Mouse (Mus musculus): Measurements from ENCODE around the gene Kif9.

The Kif9 gene

DNA sequence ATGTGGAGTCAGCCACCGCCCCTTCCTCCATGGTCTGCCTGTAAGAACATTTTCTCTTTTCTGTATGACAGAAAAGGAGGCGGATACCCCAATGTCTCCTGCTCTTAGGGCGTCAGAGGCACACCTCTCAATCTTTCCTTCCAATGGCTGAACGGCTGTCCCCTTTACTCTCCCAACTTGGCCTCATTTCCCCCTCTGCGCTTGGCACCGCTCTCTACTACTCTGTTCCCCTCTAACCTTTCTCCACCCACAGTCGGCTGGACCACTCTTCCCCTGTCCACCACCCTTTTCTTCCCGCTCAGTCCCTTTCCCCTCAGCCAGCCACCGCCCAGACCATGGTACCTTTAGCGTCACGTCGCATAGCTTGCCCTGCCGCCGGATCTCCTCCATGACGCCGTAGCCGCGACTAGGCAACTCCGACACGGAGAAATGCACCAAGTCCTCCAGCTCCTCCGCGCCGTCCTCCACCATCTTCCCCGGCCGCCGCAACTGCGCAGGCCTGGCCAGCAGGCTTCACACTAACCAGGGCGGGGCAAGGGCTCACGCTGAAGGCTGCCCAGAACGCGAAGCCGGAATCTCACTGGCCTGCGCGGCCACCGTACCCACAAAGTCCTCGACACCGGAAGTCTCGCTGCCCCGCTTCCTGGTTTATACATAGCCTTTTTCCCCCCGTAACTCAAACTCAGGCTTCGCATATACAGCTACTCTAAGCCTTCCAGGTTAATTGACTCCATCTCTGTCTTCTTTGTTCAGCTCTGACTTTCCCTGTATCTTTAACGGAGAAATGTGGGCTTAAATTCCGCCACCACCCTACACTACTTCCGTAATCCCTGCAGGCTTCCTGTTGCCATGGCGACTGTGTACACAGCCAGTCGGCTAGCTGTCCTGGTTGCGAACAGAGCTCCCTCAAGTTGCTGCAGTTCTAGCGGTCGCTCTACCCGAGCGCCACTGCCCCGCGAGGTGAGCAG is at the start of gene Kif9, which contains the start of gene Klhl18:
Kif9 (plus strand) TSS at position 835 of the 968 bp plus-strand sequence.
Klhl18 (minus strand) TSS at position 571 of the 968 bp plus-strand sequence.
- peak; percentile 96 for DNase-seq (ENCODE audit: low spot score)

DNA sequence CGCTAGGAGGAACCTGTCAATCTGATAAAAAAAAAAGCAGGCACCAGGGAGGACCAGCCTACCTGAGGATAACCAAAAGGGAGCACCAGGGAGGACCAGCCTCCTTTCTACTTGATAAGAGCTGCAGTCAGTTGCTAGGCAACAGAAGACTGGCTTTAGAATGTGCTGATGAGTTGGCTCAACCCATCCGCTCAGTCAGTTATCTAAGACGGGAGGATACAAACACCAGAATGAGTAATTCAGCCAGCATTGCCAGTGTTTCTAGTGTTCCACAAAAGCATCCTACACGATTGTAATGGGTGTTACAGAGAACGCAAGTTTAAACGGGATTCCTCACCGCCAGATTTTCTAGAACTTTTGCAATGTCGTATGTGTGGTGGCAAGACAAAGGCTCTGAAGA is 45.5 kb upstream of the Kif9 start:
- DNase-seq (ENCODE audit: low spot score): no peak

DNA sequence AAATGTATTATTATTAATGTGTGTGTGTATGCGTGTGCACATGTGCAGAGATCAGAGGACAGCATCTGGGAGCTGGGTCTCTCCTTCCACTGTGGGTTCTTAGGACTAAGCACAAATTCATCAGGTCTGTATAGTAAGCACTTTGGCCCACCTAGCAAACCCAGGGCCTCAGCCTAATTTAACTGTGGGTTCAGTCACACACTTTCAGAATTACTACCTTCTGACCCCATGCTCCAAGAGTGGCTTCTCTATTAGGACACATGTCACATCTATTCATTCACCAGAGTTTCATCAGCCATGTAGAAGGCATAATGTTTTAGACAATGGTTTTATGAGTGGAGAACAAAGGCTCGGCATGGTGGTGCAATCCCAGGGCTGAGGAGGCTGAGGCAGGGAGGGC is 43.7 kb upstream of the Kif9 start:
- DNase-seq (ENCODE audit: low spot score): no peak

DNA sequence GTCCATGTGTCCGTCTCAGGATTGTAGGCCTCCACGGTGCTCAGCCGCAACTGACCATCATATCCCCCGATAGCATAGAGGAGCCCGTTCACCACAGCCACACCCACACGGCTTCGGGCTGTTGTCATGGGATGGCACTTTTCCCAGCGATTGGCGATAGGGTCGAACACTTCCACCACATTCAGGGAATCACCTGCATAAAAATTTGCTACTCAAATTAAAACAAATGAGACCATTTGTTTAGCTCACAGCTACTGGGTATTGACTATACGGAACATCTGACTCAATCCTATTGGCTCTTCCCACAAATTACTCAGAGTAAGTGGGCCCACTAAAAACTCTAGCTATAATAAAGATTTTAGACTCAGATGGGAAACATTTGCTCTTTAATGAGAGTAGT is 40.7 kb upstream of the Kif9 start:
- DNase-seq (ENCODE audit: low spot score): no peak

DNA sequence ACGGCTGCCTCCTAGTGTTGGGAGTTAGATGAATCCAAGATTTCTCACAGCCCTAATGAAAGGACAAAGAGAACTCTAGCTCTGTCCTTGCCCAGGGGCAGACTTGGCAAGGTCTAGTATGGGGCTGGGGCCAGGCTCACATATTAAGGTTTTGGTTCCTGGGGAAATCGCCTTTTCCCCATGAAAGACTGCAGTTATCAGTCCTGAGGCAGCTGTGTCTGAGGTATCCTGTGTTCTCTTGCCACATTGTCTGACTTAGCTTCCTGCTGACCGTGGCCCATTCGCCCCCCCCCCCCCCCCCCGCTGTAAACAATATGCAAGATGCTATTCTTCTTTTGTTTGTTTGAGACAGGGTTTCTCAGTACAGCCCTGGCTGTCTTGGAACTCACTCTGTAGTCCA is 36.7 kb upstream of the Kif9 start:
- no peak for DNase-seq (ENCODE audit: low spot score)

DNA sequence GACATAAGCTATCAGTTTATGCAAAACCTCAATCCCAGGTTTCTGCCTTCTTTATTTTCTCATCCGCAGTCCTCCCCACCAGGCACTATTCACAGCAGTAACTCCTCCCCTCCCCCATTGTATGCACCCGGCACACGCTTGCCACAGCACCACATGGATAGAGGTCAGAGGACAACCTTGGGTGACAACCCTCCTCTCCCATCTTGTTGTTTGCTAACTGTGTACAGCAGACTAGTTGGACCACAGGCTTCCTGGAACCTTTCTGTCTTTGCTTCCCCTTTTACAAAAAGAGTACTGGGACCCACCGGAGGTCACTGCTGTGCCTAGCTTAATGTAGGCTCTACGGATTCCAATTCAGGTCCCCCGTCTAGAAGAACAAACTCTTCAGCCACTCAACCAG is 36.2 kb upstream of the Kif9 start:
- DNase-seq (ENCODE audit: low spot score): no peak

DNA sequence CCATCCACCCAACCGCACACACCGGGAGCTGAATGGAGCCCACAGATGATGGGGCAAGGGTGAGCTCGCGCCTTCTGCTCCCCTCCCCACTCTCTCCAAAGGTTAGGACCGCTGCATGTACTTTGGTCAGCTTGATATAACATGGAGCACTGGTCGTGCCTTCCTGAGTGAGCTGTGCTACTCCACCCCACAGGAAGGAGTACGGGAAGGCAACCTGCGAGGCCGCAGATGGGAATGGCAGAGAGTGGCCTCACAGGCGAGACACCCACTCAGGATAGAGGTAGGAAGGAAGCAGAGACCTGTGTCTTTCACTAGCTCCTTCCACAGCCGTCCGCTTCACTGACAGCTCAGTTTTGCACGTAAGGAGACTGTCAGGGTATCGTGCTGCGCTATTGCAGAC is 28.4 kb upstream of the Kif9 start:
- no peak for DNase-seq (ENCODE audit: low spot score)

DNA sequence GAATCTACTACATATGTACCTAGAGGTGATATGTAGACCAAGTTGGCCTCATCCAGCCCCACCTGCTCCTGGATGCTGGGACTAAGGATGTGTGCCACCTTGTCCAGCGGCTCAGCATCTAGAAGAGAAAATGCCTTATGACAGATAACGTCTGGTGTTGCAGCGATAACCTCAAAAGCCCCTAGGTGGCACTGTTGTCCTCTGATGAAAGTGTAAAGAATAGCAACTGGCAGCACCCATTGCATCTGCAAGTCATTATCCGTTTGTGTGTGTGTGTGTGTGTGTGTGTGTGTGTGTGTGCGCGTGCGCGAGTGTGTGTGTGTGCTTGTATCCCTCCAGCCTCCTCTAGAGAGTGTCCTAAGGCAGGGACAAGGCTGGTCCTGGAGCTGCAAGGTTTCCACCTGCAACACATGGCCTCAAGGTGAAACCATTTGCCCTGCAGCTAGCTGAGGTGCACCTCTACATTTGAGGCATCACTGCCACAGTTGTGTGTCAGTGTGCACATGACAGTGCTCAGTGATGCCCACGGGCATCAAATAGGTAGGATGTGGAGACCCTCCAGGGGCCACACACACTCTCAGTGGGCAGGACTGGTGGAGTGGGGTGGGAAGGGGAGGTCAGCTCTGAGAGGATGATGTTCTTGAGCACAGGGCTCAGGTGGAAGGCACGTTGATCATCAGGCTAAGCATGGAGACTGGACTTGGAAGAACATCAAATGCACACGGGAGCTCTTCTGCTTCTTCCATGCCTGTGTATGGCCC is 27.7 kb upstream of the Kif9 start:
- peak; percentile 92 for DNase-seq (ENCODE audit: low spot score)

DNA sequence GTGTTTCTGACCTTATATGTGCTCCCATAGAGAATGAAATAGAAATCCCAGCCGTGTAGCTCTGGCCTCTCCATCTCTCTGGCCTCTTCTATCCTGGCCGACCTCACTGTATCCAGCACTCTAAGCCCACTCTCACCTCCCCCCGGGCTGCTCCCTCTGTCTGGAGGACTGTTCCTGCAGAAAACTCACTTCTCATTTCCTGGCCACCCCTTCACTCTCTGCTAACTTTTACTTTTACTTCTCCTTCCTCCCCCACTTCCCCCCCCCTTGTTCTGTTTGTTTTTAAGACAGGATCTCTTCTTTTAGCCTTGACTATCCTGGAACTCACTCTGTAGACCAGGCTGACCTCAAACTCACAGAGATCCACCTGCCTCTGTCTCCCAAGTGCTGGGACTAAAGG is 24.2 kb upstream of the Kif9 start:
- no peak for DNase-seq (ENCODE audit: low spot score)

DNA sequence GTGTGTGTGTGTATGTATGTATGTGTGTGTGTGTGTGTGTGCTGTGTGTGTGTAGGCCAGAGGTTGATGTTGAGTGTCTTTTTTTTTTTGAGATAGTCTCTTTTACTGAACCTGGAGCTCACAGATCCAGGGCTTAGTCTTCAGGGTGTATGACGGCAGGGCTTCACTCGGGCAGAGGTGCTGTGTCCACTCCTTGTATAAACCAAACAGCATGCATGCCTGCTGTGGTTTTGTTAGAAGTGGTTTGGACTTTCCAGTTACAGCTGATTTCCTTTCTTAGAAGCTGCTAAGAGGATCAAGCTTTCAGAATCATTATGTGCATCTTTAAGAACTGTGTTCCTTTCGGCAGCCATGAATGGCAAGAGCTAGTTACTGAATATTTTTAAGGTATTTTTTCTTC is 18.8 kb upstream of the Kif9 start:
- DNase-seq (ENCODE audit: low spot score): no peak

DNA sequence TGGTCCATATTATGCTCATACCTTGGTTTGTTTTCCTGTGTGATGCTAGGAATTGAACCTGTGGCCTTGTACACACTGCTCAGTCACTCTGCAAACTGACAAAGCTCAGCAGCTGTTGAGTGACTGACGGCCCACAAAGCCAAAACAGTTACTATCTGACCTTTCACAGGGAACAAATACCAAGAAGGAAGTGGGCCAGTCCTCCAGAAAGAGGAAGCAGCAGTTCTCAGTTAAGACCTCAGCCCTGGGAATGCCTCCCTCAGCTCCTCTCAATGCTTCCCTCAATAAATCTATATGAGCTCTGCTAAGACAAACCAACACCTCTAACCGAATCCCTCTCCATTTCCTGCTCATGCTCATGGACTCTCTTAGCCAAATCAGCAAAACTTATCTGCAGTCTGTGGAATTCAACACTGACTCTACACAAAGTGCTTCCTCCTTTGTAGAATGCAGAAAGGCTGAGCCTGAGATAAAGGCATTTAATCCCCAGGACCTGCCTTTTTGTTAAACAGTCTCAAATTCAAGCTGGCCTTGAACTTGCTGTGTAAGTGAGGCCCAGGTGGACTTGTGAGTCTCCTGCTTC is 17.5 kb upstream of the Kif9 start:
- DNase-seq (ENCODE audit: low spot score): no peak

DNA sequence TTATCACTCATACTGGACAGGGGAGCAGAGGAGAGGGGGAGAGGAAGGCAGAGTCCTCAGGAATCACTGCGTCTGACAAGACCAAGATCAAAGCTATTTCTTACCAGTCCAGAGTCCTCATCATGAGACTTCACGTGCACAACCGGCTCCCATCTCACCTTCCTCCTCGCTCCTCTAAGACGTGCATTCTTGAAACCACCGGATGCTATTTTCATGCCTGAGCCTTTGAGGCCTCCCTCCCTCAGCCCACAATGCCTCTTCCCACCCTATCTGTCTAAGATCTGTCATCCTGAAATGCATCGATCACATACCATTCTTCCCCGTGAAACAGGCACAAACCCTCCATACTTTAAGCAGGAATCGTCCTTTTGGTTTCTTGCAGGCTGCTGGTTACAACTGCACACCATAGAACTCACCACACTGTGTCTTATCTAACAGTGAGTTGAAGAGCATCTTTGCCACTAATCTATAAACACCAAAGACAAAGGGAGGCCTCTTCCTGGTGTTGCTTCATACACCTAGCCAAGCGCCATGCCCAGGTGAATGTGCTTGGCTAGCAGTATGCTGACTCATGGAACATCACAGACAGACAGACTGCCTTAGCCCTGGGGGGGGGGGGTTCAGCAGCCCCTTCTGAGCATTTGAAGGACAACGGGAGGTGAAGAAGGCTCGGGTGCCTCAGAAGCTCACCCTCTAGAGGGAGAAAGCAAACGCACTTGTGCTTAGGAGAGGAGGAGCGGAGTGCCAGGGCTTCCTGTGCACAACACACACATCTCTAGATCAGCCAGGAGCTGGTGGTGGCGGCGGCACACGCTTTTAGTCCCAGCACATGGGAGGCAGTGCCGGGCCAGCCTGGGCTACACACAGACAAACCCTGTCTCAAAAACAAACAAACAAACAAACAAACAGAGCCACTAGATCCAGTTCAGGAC is 15.6 kb upstream of the Kif9 start:
- DNase-seq (ENCODE audit: low spot score): no peak

DNA sequence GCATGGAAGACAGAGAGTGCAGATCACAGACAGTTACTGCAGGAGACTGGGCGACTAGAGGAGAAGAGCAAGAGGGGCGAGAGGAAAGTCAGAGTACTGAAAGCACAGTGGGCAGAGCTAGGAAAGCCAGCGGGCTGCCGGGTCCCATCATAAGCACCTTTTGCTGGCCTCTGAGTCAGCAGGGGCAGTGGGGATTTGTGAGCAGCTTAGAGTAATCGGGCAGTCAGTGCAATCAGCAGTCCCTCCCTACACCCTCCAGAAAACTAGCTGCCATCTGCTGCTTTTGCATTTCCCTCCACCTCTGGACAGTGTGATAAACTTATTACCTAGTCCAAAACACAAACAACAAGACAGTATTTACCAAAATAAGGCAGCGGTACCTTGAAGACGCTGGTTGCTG is 14.4 kb upstream of the Kif9 start:
- DNase-seq (ENCODE audit: low spot score): no peak

DNA sequence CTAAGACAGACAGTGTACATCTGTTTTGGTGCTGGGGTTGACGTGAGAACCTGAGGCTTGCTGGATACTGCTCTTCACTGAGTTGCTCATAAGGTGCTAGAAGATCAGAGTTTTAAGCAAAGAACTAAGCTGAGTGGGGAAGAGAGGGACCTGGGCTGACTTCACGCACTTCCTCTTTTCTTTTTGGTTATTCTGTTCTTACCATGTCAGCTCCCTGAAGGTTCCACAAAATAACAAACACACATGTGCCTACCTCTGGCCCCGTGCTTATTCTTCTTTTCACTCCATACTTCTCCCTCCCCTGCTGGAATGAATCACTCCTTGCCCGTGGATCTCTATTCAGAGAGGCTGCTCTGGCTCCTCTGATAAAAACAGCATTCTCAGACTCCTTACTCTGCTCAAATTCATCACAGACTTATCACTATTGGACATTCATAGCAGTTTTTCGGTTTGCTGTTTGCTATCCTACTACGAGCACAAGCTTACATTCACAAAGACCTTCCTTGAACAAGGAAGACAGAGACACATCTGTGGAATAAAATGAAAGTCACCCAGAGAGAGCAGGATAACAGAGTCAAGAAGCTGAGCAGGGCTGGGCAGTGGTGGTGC is 12.7 kb upstream of the Kif9 start:
- no peak for DNase-seq (ENCODE audit: low spot score)

DNA sequence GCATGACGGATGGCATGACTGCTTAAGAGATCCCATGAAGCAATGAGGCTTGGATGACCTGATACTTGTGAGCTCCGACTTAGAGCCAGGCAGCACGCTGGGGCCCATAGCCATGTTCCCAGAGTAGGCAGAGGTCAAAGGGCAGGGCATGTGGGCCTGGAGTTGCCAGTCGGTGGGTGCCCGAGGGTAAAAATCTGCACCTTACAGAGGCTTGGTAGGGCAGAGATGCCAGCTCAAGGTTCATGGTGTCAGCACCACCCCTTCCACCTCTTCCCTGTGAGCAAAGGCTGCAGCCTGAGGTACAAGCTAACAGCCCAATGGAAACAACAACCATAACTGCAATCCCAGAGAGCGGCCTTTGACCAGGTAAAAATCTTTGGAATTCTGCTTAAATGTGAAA is 11.4 kb upstream of the Kif9 start:
- no peak for DNase-seq (ENCODE audit: low spot score)

DNA sequence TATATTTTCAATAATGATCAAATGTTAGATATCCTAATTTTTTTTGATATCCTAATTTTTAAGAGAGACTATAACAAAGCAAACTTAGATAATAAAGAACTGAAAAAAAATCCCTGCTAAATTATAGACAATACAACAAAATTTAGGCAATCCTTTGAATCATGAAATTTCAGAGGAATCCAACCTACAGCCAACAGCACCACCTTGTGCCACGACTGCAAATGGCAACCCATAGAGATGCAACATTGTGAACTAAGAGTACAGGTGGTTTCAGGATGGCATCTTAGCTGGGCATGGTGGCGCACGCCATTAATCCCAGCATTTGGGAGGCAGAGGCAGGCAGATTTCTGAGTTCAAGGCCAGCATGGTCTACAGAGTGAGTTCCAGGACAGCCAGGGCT is 10.6 kb upstream of the Kif9 start:
- peak; percentile 15 for DNase-seq (ENCODE audit: low spot score)

DNA sequence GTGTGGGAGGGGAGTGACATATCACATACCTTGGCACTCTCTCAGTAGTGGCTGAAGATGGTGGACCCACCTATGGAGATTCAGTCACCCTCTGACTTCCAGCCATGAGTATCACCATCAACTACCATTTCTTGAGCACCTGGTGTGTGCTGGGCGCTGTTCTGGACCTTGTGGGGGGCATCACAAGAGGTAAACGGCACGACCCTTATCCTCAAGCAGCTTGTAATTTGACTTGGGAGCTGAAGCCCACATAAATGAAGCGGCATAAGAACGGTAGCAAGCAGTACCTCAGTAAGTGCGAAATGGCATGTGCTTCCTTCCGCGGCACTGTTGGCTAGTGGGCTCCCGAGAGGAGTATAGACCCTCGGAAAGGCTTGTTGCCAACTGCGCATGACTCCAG is 1.2 kb downstream of the Kif9 start:
- no peak for DNase-seq (ENCODE audit: low spot score)

DNA sequence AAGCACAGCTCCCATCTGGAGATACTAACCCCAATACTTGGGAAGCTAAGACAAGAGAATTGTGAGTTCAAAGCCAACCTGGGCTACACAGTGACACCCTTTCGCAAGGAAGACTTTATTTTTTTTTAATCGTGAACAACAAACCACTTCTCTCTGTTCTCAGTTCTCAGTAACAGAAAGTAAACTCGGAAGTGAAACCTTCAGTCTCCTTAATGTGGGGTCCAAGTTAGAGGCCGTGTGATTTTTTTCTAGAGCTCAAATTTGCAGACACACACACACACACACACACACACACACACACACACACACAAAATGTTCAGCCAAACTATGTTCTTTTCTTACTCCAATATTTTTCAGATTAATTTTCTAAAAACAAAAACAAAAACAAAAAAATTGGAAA is 1.9 kb downstream of the Kif9 start:
- DNase-seq (ENCODE audit: low spot score): no peak

DNA sequence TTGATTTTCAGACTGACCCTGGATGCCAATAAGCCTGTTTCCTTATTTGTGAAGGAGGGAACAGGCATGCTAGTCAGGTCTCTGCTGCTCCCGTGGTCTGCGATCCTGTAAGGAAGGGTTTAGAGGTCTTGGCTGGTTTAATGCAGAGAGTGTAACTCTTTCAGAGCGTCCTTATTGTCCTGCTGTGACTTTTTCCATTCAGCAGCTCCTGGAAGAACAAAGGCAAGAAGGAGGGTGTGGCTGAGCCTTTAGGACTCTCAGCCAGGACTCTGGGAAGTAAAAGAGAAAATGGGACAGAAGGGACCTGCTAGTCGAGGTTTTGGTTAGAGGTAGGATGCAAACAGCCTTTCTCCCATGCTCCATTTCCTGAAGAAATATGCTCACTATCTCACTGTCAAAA is 12.1 kb downstream of the Kif9 start:
- DNase-seq (ENCODE audit: low spot score): no peak

DNA sequence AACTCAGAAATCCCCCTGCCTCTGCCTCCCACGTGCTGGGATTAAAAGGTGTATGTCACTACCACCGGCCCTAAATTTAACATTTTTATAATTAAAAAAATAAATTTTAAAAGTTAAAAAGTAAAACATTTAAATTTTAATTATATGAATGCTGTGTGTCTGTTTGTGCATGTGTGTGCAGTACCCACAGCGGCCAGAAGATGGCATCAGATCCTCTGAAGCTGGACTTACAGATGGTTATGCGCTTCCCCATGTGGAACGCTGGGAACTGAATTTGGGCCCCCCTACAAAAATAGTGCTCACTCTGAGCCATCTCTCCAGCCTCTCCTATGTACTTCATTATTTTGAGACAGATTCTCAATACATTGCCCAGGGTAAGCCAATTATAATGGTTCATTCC is 14.2 kb downstream of the Kif9 start:
- DNase-seq (ENCODE audit: low spot score): no peak

DNA sequence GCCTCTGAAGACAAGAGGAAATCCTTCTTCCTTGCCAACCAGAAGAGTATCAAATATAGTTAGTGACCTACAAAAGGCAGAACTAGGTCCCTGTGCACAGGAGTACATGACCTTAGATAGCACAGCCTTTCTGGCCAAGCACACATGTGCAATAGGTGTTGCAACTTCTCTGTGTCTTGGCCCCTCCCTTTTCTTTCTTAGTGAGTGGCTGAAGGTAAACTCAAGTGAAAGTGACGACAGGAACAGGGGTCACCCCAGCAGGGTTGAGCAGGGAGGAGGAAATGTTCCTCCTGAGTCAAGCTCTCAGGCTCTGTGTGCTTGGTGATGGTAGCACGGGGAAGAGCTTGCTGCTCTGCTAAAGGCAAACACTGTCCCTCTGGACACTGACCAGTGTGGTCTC is 49.0 kb downstream of the Kif9 start:
- no peak for DNase-seq (ENCODE audit: low spot score)

All from MN1 (cell line).